Mouse (Mus musculus): Measurements from ENCODE around the gene Ppp4r3b. TPM values are rescaled to one million over a fixed set of nuclear protein-coding genes. Genes with fewer than 3 reads are reported as not detected.

Ppp4r3b gene
- 10 to 100 TPM; 50.3 to 55.9 TPM for total RNA-seq (2021)
- long read RNA-seq, experiment 1, full-length matches to known transcripts = 19 of 26 reads
- long read RNA-seq, experiment 1, partial matches to known transcripts = 1 of 26 reads
- long read RNA-seq, experiment 1, other reads (novel, unspliced or antisense) = 6 of 26 reads
- long read RNA-seq, experiment 2, full-length matches to known transcripts = 28 of 51 reads
- long read RNA-seq, experiment 2, partial matches to known transcripts = 7 of 51 reads
- long read RNA-seq, experiment 2, other reads (novel, unspliced or antisense) = 16 of 51 reads

- Histone ChIP-seq H3K4me3 (peak within 1 kb of the TSS; percentile 90), H3K27ac (peak within 1 kb of the TSS; percentile 99)
- peak; percentile 95 to 98 for DNase-seq (ENCODE audit: low spot score in 2 of 2)
- TF ChIP-seq CTCF (conservative IDR thresholded peaks at IDR 0.05) = peak; percentile 20; the same call in 1 of the 2 replicates
Observed at GRCm38 (mm10) chr11:29172563-29173124, at the start of gene Ppp4r3b. Gene Ppp4r3b (plus strand): TSS chr11:29172890.

- no peak for TF ChIP-seq CTCF (conservative IDR thresholded peaks at IDR 0.05)
- no peak for DNase-seq (ENCODE audit: low spot score in 2 of 2)
- H3K27ac ChIP-seq = peak overlapping the region; percentile 88; the same call in 1 of the 2 replicates
- H3K4me3 ChIP-seq = peak overlapping the region; percentile 86
Observed at GRCm38 (mm10) chr11:29129862-29130384, 42.8 kb upstream of the Ppp4r3b start.

- peak; percentile 90 to 91 for DNase-seq (ENCODE audit: low spot score in 2 of 2)
- Histone ChIP-seq H3K27ac (peak within 1 kb of the TSS; percentile 88), H3K4me3 (peak within 1 kb of the TSS; percentile 86)
- peak; percentile 28 for TF ChIP-seq CTCF (conservative IDR thresholded peaks at IDR 0.05)
Observed at GRCm38 (mm10) chr11:29130385-29131355, 42.0 kb upstream of the Ppp4r3b start, which contains the start of gene Pnpt1. Gene Pnpt1 (plus strand): TSS chr11:29130744.

- H3K27ac ChIP-seq = no peak overlapping the region
- H3K4me3 ChIP-seq = no peak overlapping the region
- DNase-seq (ENCODE audit: low spot score in 2 of 2) = no peak
- peak; percentile 64 for TF ChIP-seq CTCF (conservative IDR thresholded peaks at IDR 0.05)
Observed at GRCm38 (mm10) chr11:29140671-29141070, 32.0 kb upstream of the Ppp4r3b start.

GRCm38 (mm10) chr11:29148901-29149300 lies 23.8 kb upstream of the Ppp4r3b start:
- no peak for DNase-seq (ENCODE audit: low spot score in 2 of 2)
- no peak for TF ChIP-seq CTCF (conservative IDR thresholded peaks at IDR 0.05)
- Histone ChIP-seq H3K4me3 (no peak overlapping the region), H3K27ac (no peak overlapping the region)

GRCm38 (mm10) chr11:29163569-29163968 lies 9.1 kb upstream of the Ppp4r3b start:
- TF ChIP-seq CTCF (conservative IDR thresholded peaks at IDR 0.05) = no peak
- Histone ChIP-seq H3K27ac (no peak overlapping the region), H3K4me3 (no peak overlapping the region)
- DNase-seq (ENCODE audit: low spot score in 2 of 2) = no peak

GRCm38 (mm10) chr11:29171959-29172391 lies 715 bp upstream of the Ppp4r3b start:
- Histone ChIP-seq H3K27ac (peak overlapping the region; percentile 99), H3K4me3 (peak overlapping the region; percentile 90)
- no peak for TF ChIP-seq CTCF (conservative IDR thresholded peaks at IDR 0.05)
- peak; percentile 63 to 64 for DNase-seq (ENCODE audit: low spot score in 2 of 2)

GRCm38 (mm10) chr11:29173125-29173631 lies 488 bp downstream of the Ppp4r3b start:
- Histone ChIP-seq H3K27ac (peak overlapping the region; percentile 99), H3K4me3 (peak overlapping the region; percentile 90)
- TF ChIP-seq CTCF (conservative IDR thresholded peaks at IDR 0.05) = peak; percentile 72
- peak; percentile 15 to 27 for DNase-seq (ENCODE audit: low spot score in 2 of 2)

GRCm38 (mm10) chr11:29173706-29174436 lies 1.2 kb downstream of the Ppp4r3b start:
- Histone ChIP-seq H3K4me3 (peak overlapping the region; percentile 90), H3K27ac (peak overlapping the region; percentile 99; the same call in 1 of the 2 replicates)
- no peak for TF ChIP-seq CTCF (conservative IDR thresholded peaks at IDR 0.05)
- DNase-seq (ENCODE audit: low spot score in 2 of 2) = no peak

- TF ChIP-seq CTCF (conservative IDR thresholded peaks at IDR 0.05) = no peak
- DNase-seq (ENCODE audit: low spot score in 2 of 2) = no peak
- no peak overlapping the region for H3K4me3 ChIP-seq
- no peak overlapping the region for H3K27ac ChIP-seq
Observed at GRCm38 (mm10) chr11:29179319-29179718, 6.6 kb downstream of the Ppp4r3b start.

- Histone ChIP-seq H3K4me3 (no peak overlapping the region), H3K27ac (peak overlapping the region; percentile 47)
- peak; percentile 44 to 57 for DNase-seq (ENCODE audit: low spot score in 2 of 2)
- TF ChIP-seq CTCF (conservative IDR thresholded peaks at IDR 0.05) = no peak
Observed at GRCm38 (mm10) chr11:29180657-29181056, 8.0 kb downstream of the Ppp4r3b start.

- TF ChIP-seq CTCF (conservative IDR thresholded peaks at IDR 0.05) = no peak
- no peak for DNase-seq (ENCODE audit: low spot score in 2 of 2)
- Histone ChIP-seq H3K27ac (no peak overlapping the region), H3K4me3 (no peak overlapping the region)
Observed at GRCm38 (mm10) chr11:29181751-29182150, 9.1 kb downstream of the Ppp4r3b start.
